Mouse (Mus musculus): ENCODE results near the gene Ntf5. TPM values are rescaled to one million over a fixed set of nuclear protein-coding genes. Genes with fewer than 3 reads are reported as not detected.

The Ntf5 gene
- polyA plus RNA-seq (2015; fragmentation: Nextera tagmentation; extraction: Ambion mirVana) = 0.35 and 0.37 TPM in 2 replicates

- Histone ChIP-seq H3K36me3 (no peaks in the 10 kb centered on the region), H3K4me2 (peak within 1 kb of the TSS; percentile 68), H3K9ac (peak within 1 kb of the TSS; percentile 29; the same call in 1 of the 2 replicates), H3K4me3 (replicated peaks) (peak within 1 kb of the TSS; percentile 55), H3K4me1 (replicated peaks) (peaks cover 26% of the 10 kb centered on the region), H3K27me3 (peaks cover 100% of the 10 kb centered on the region), H3K27ac (no peak within 1 kb of the TSS; the same call in 1 of the 2 replicates), H3K9me3 (replicated peaks) (no peaks in the 10 kb centered on the region)
- WGBS (ENCODE audit: insufficient replicate concordance) = 5% methylated on average over 38 of the region's 45 CpGs
- DNase-seq (no peak), ATAC-seq (ENCODE audit: low read depth) (peak; percentile 32; the same call in 1 of the 2 replicates)
Measured at GRCm38 (mm10) chr7:45413113-45413863, at the start of gene Ntf5. TSS of gene Ntf5 (plus strand) at chr7:45413695.

- H3K9ac ChIP-seq = no peak overlapping the region
- H3K4me3 ChIP-seq (replicated peaks) = no peak overlapping the region
- H3K4me1 ChIP-seq (replicated peaks) = peaks cover 45% of the 10 kb centered on the region
- no peaks in the 10 kb centered on the region for H3K36me3 ChIP-seq
- peaks cover 93% of the 10 kb centered on the region for H3K27me3 ChIP-seq
- ATAC-seq (ENCODE audit: low read depth) = no peak
- H3K4me2 ChIP-seq = no peak overlapping the region
- 28% methylated on average over 2 of the region's 2 CpGs for WGBS (ENCODE audit: insufficient replicate concordance)
- no peak for DNase-seq
- no peaks in the 10 kb centered on the region for H3K9me3 ChIP-seq (replicated peaks)
- no peak overlapping the region for H3K27ac ChIP-seq
Measured at GRCm38 (mm10) chr7:45363983-45364382, 49.5 kb upstream of the Ntf5 start.

- peak; percentile 4 for DNase-seq
- Histone ChIP-seq H3K9me3 (replicated peaks) (no peaks in the 10 kb centered on the region), H3K9ac (peak overlapping the region; percentile 53), H3K4me3 (replicated peaks) (peak overlapping the region; percentile 59), H3K4me1 (replicated peaks) (peaks cover 61% of the 10 kb centered on the region), H3K27ac (no peak overlapping the region), H3K27me3 (peaks cover 89% of the 10 kb centered on the region), H3K36me3 (no peaks in the 10 kb centered on the region), H3K4me2 (peak overlapping the region; percentile 76)
- WGBS (ENCODE audit: insufficient replicate concordance) = 5% methylated on average over 35 of the region's 35 CpGs
- no peak for ATAC-seq (ENCODE audit: low read depth)
Measured at GRCm38 (mm10) chr7:45365742-45366651, 47.5 kb upstream of the Ntf5 start.

GRCm38 (mm10) chr7:45366652-45367019 lies 46.9 kb upstream of the Ntf5 start, which contains the start of gene Ppfia3:
TSS of gene Ppfia3 (minus strand) at chr7:45367019.
- 1% methylated on average over 25 of the region's 26 CpGs for WGBS (ENCODE audit: insufficient replicate concordance)
- ATAC-seq (ENCODE audit: low read depth) (no peak), DNase-seq (no peak)
- H3K9ac ChIP-seq = peak within 1 kb of the TSS; percentile 64
- H3K36me3 ChIP-seq = no peaks in the 10 kb centered on the region
- peak within 1 kb of the TSS; percentile 76 for H3K4me2 ChIP-seq
- peak within 1 kb of the TSS; percentile 59 for H3K4me3 ChIP-seq (replicated peaks)
- H3K4me1 ChIP-seq (replicated peaks) = peaks cover 55% of the 10 kb centered on the region
- H3K27ac ChIP-seq = no peak within 1 kb of the TSS
- H3K9me3 ChIP-seq (replicated peaks) = no peaks in the 10 kb centered on the region
- H3K27me3 ChIP-seq = peaks cover 82% of the 10 kb centered on the region

- WGBS (ENCODE audit: insufficient replicate concordance) = 1% methylated on average over 70 of the region's 70 CpGs
- Histone ChIP-seq H3K4me2 (peak overlapping the region; percentile 76), H3K27me3 (peaks cover 76% of the 10 kb centered on the region), H3K27ac (no peak overlapping the region), H3K4me1 (replicated peaks) (peaks cover 49% of the 10 kb centered on the region), H3K9ac (peak overlapping the region; percentile 64), H3K9me3 (replicated peaks) (no peaks in the 10 kb centered on the region), H3K36me3 (peaks cover 3% of the 10 kb centered on the region), H3K4me3 (replicated peaks) (peak overlapping the region; percentile 59)
- peak; percentile 95 for DNase-seq
- peak; percentile 79 for ATAC-seq (ENCODE audit: low read depth)
Measured at GRCm38 (mm10) chr7:45367020-45367880, 46.2 kb upstream of the Ntf5 start.

GRCm38 (mm10) chr7:45368178-45368577 lies 45.3 kb upstream of the Ntf5 start:
- H3K4me1 ChIP-seq (replicated peaks) = peaks cover 42% of the 10 kb centered on the region
- H3K36me3 ChIP-seq = peaks cover 13% of the 10 kb centered on the region
- 75% methylated on average over 15 of the region's 15 CpGs for WGBS (ENCODE audit: insufficient replicate concordance)
- H3K4me3 ChIP-seq (replicated peaks) = peak overlapping the region; percentile 59
- H3K9me3 ChIP-seq (replicated peaks) = no peaks in the 10 kb centered on the region
- DNase-seq (peak; percentile 5), ATAC-seq (ENCODE audit: low read depth) (no peak)
- H3K9ac ChIP-seq = peak overlapping the region; percentile 64; the same call in 1 of the 2 replicates
- H3K4me2 ChIP-seq = peak overlapping the region; percentile 76
- H3K27ac ChIP-seq = no peak overlapping the region
- peaks cover 67% of the 10 kb centered on the region for H3K27me3 ChIP-seq

- Histone ChIP-seq H3K27me3 (peaks cover 57% of the 10 kb centered on the region), H3K4me3 (replicated peaks) (no peak overlapping the region), H3K4me2 (no peak overlapping the region), H3K27ac (no peak overlapping the region), H3K9ac (0 out of 2 replicates have a peak overlapping the region, but pooled peaks have one; percentile 49), H3K36me3 (peaks cover 23% of the 10 kb centered on the region), H3K9me3 (replicated peaks) (no peaks in the 10 kb centered on the region), H3K4me1 (replicated peaks) (peaks cover 42% of the 10 kb centered on the region)
- DNase-seq (peak; percentile 8), ATAC-seq (ENCODE audit: low read depth) (no peak)
- 56% methylated on average over 16 of the region's 16 CpGs for WGBS (ENCODE audit: insufficient replicate concordance)
Measured at GRCm38 (mm10) chr7:45369022-45369745, 44.3 kb upstream of the Ntf5 start.

- 10% methylated on average over 52 of the region's 52 CpGs for WGBS (ENCODE audit: insufficient replicate concordance)
- Histone ChIP-seq H3K27ac (no peak overlapping the region), H3K4me3 (replicated peaks) (peak overlapping the region; percentile 59), H3K9me3 (replicated peaks) (no peaks in the 10 kb centered on the region), H3K36me3 (peaks cover 29% of the 10 kb centered on the region), H3K9ac (peak overlapping the region; percentile 49), H3K4me1 (replicated peaks) (peaks cover 42% of the 10 kb centered on the region), H3K4me2 (peak overlapping the region; percentile 86), H3K27me3 (peaks cover 49% of the 10 kb centered on the region)
- DNase-seq = no peak
- no peak for ATAC-seq (ENCODE audit: low read depth)
Measured at GRCm38 (mm10) chr7:45369836-45370474, 43.5 kb upstream of the Ntf5 start.

GRCm38 (mm10) chr7:45370475-45371311 lies 42.8 kb upstream of the Ntf5 start, which contains the start of gene Lin7b:
TSS of gene Lin7b (minus strand) at chr7:45370583.
- ATAC-seq (ENCODE audit: low read depth) (peak; percentile 78), DNase-seq (peak; percentile 90)
- Histone ChIP-seq H3K27me3 (peaks cover 42% of the 10 kb centered on the region), H3K4me1 (replicated peaks) (peaks cover 42% of the 10 kb centered on the region), H3K9ac (peak within 1 kb of the TSS; percentile 49), H3K9me3 (replicated peaks) (no peaks in the 10 kb centered on the region), H3K27ac (no peak within 1 kb of the TSS), H3K36me3 (peaks cover 35% of the 10 kb centered on the region), H3K4me3 (replicated peaks) (peak within 1 kb of the TSS; percentile 59), H3K4me2 (peak within 1 kb of the TSS; percentile 86)
- 9% methylated on average over 28 of the region's 28 CpGs for WGBS (ENCODE audit: insufficient replicate concordance)

All from liver, embryonic 13.5 days (tissue).